Mouse (Mus musculus): ENCODE measurements around the gene Gm16181. TPM values are rescaled to one million over a fixed set of nuclear protein-coding genes. Genes with fewer than 3 reads are reported as not detected.

Gene Gm16181
- polyA plus RNA-seq, 1 experiment from 2014 or later, result 0.62 TPM

GRCm38 (mm10) chr17:35257824-35258491 lies 37.3 kb downstream of the Gm16181 start:
- Histone ChIP-seq H3K4me3 (replicated peaks; ENCODE audit: low read length) (peak overlapping the region; percentile 21; the same call in 1 of the 2 replicates), H3K9me3 (ENCODE audit: control insufficient read depth, low read length) (no peaks in the 10 kb centered on the region), H3K9ac (replicated peaks; ENCODE audit: low read depth, low read length) (peak overlapping the region; percentile 45)

GRCm38 (mm10) chr17:35258492-35259478 lies 38.2 kb downstream of the Gm16181 start:
- Histone ChIP-seq H3K4me2 (ENCODE audit: low read length) (no peak overlapping the region), H3K27ac (ENCODE audit: low read length) (no peak overlapping the region), H3K27me3 (replicated peaks; ENCODE audit: control insufficient read depth, insufficient read depth, low read length) (no peaks in the 10 kb centered on the region; the same call in 1 of the 2 replicates), H3K4me3 (replicated peaks; ENCODE audit: low read length) (no peak overlapping the region), H3K4me1 (replicated peaks; ENCODE audit: control insufficient read depth, insufficient read depth, low read length) (peaks cover 10% of the 10 kb centered on the region), H3K36me3 (ENCODE audit: control insufficient read depth, insufficient read depth) (peaks cover 4% of the 10 kb centered on the region), H3K9ac (replicated peaks; ENCODE audit: low read depth, low read length) (no peak overlapping the region), H3K9me3 (ENCODE audit: control insufficient read depth, low read length) (no peaks in the 10 kb centered on the region)
- 68% methylated on average over 12 of the region's 14 CpGs for WGBS
- ATAC-seq, result no peak

More at GRCm38 (mm10) chr17:35257824-35258491, 37.3 kb downstream of the Gm16181 start:
- Histone ChIP-seq H3K27me3 (replicated peaks; ENCODE audit: control insufficient read depth, insufficient read depth, low read length) (no peaks in the 10 kb centered on the region; the same call in 1 of the 2 replicates), H3K36me3 (ENCODE audit: control insufficient read depth, insufficient read depth) (peaks cover 9% of the 10 kb centered on the region), H3K27ac (ENCODE audit: low read length) (no peak overlapping the region), H3K4me2 (ENCODE audit: low read length) (peak overlapping the region; percentile 41), H3K4me1 (replicated peaks; ENCODE audit: control insufficient read depth, insufficient read depth, low read length) (peaks cover 6% of the 10 kb centered on the region; the same call in 1 of the 2 replicates)
- ATAC-seq, result no peak
- WGBS, result 14% methylated on average over 17 of the region's 17 CpGs

GRCm38 (mm10) chr17:35259621-35260020 lies 39.0 kb downstream of the Gm16181 start:
- Histone ChIP-seq H3K9ac (replicated peaks; ENCODE audit: low read depth, low read length) (no peak overlapping the region), H3K27ac (ENCODE audit: low read length) (no peak overlapping the region), H3K36me3 (ENCODE audit: control insufficient read depth, insufficient read depth) (no peaks in the 10 kb centered on the region), H3K4me1 (replicated peaks; ENCODE audit: control insufficient read depth, insufficient read depth, low read length) (peaks cover 10% of the 10 kb centered on the region), H3K27me3 (replicated peaks; ENCODE audit: control insufficient read depth, insufficient read depth, low read length) (no peaks in the 10 kb centered on the region; the same call in 1 of the 2 replicates), H3K9me3 (ENCODE audit: control insufficient read depth, low read length) (no peaks in the 10 kb centered on the region), H3K4me2 (ENCODE audit: low read length) (no peak overlapping the region), H3K4me3 (replicated peaks; ENCODE audit: low read length) (no peak overlapping the region)
- ATAC-seq, result no peak
- 77% methylated on average over 4 of the region's 4 CpGs for WGBS

GRCm38 (mm10) chr17:35261651-35262050 lies 41.0 kb downstream of the Gm16181 start:
- ATAC-seq, result no peak
- Histone ChIP-seq H3K27ac (ENCODE audit: low read length) (no peak overlapping the region), H3K9ac (replicated peaks; ENCODE audit: low read depth, low read length) (no peak overlapping the region), H3K4me2 (ENCODE audit: low read length) (no peak overlapping the region), H3K4me1 (replicated peaks; ENCODE audit: control insufficient read depth, insufficient read depth, low read length) (peaks cover 10% of the 10 kb centered on the region), H3K9me3 (ENCODE audit: control insufficient read depth, low read length) (no peaks in the 10 kb centered on the region), H3K36me3 (ENCODE audit: control insufficient read depth, insufficient read depth) (no peaks in the 10 kb centered on the region), H3K27me3 (replicated peaks; ENCODE audit: control insufficient read depth, insufficient read depth, low read length) (no peaks in the 10 kb centered on the region; the same call in 1 of the 2 replicates), H3K4me3 (replicated peaks; ENCODE audit: low read length) (no peak overlapping the region)
- WGBS, result 71% methylated on average over 13 of the region's 13 CpGs

GRCm38 (mm10) chr17:35262664-35263522 lies 42.3 kb downstream of the Gm16181 start, which contains the start of gene H2-D1:
Gene H2-D1, plus strand, starts transcription at chr17:35262730.
- ATAC-seq, result peak; percentile 92
- Histone ChIP-seq H3K4me1 (replicated peaks; ENCODE audit: control insufficient read depth, insufficient read depth, low read length) (peaks cover 8% of the 10 kb centered on the region), H3K9me3 (ENCODE audit: control insufficient read depth, low read length) (no peaks in the 10 kb centered on the region), H3K9ac (replicated peaks; ENCODE audit: low read depth, low read length) (peak within 1 kb of the TSS; percentile 73), H3K27ac (ENCODE audit: low read length) (no peak within 1 kb of the TSS), H3K27me3 (replicated peaks; ENCODE audit: control insufficient read depth, insufficient read depth, low read length) (no peaks in the 10 kb centered on the region; the same call in 1 of the 2 replicates), H3K4me3 (replicated peaks; ENCODE audit: low read length) (peak within 1 kb of the TSS; percentile 73), H3K4me2 (ENCODE audit: low read length) (peak within 1 kb of the TSS; percentile 89), H3K36me3 (ENCODE audit: control insufficient read depth, insufficient read depth) (no peaks in the 10 kb centered on the region)
- under 1% methylated on average over 72 of the region's 73 CpGs for WGBS

GRCm38 (mm10) chr17:35263523-35263883 lies 42.9 kb downstream of the Gm16181 start:
- no peak for ATAC-seq
- no peaks in the 10 kb centered on the region for H3K9me3 ChIP-seq (ENCODE audit: control insufficient read depth, low read length)
- peak overlapping the region; percentile 73 for H3K4me3 ChIP-seq (replicated peaks; ENCODE audit: low read length)

GRCm38 (mm10) chr17:35267399-35268086 lies 46.9 kb downstream of the Gm16181 start:
- Histone ChIP-seq H3K4me2 (ENCODE audit: low read length) (no peak overlapping the region), H3K36me3 (ENCODE audit: control insufficient read depth, insufficient read depth) (no peaks in the 10 kb centered on the region), H3K4me1 (replicated peaks; ENCODE audit: control insufficient read depth, insufficient read depth, low read length) (peaks cover 6% of the 10 kb centered on the region), H3K27me3 (replicated peaks; ENCODE audit: control insufficient read depth, insufficient read depth, low read length) (no peaks in the 10 kb centered on the region), H3K27ac (ENCODE audit: low read length) (no peak overlapping the region), H3K4me3 (replicated peaks; ENCODE audit: low read length) (no peak overlapping the region), H3K9me3 (ENCODE audit: control insufficient read depth, low read length) (no peaks in the 10 kb centered on the region), H3K9ac (replicated peaks; ENCODE audit: low read depth, low read length) (no peak overlapping the region)
- ATAC-seq, result no peak
- 71% methylated on average over 1 of the region's 1 CpGs for WGBS

More at GRCm38 (mm10) chr17:35263523-35263883, 42.9 kb downstream of the Gm16181 start:
- Histone ChIP-seq H3K9ac (replicated peaks; ENCODE audit: low read depth, low read length) (peak overlapping the region; percentile 73), H3K4me1 (replicated peaks; ENCODE audit: control insufficient read depth, insufficient read depth, low read length) (peaks cover 6% of the 10 kb centered on the region), H3K27ac (ENCODE audit: low read length) (no peak overlapping the region), H3K36me3 (ENCODE audit: control insufficient read depth, insufficient read depth) (no peaks in the 10 kb centered on the region), H3K4me2 (ENCODE audit: low read length) (peak overlapping the region; percentile 89), H3K27me3 (replicated peaks; ENCODE audit: control insufficient read depth, insufficient read depth, low read length) (no peaks in the 10 kb centered on the region; the same call in 1 of the 2 replicates)
- WGBS, result under 1% methylated on average over 26 of the region's 31 CpGs

- no peaks in the 10 kb centered on the region for H3K36me3 ChIP-seq (ENCODE audit: control insufficient read depth, insufficient read depth)
- no peaks in the 10 kb centered on the region for H3K27me3 ChIP-seq (replicated peaks; ENCODE audit: control insufficient read depth, insufficient read depth, low read length)
- H3K4me3 ChIP-seq (replicated peaks; ENCODE audit: low read length), result no peak overlapping the region
- ATAC-seq, result no peak
- H3K4me2 ChIP-seq (ENCODE audit: low read length), result no peak overlapping the region
- H3K4me1 ChIP-seq (replicated peaks; ENCODE audit: control insufficient read depth, insufficient read depth, low read length), result no peaks in the 10 kb centered on the region
- H3K27ac ChIP-seq (ENCODE audit: low read length), result no peak overlapping the region
- no peaks in the 10 kb centered on the region for H3K9me3 ChIP-seq (ENCODE audit: control insufficient read depth, low read length)
- WGBS, result 16% methylated on average over 3 of the region's 3 CpGs
- H3K9ac ChIP-seq (replicated peaks; ENCODE audit: low read depth, low read length), result no peak overlapping the region
Measured at GRCm38 (mm10) chr17:35269653-35270347, 49.2 kb downstream of the Gm16181 start.

All from forebrain, embryonic 16.5 days (tissue).